Mouse (Mus musculus) MEL (cell line): ENCODE measurements around the gene Ctc1. TPM values are rescaled to one million over a fixed set of nuclear protein-coding genes. Genes with fewer than 3 reads are reported as not detected.

ENCODE experiments used
- DNase-seq: peaks from one replicate; pipeline ENCODE4 v3.0.0; 2011; ENCODE audit warnings: low read depth, low spot score
- H3K27ac ChIP-seq: 2 replicates; pipeline ENCODE4 v1.5.1; 2012; ENCODE audit warnings: low read depth, mild to moderate bottlenecking, control low read depth, low read length, moderate library complexity; ENCODE audit not compliant: control insufficient read depth
- H3K27me3 ChIP-seq, 2 experiments: fragments of 150-350 bp in 1 of 2; sonication (generic) in 1 of 2; 2 replicates each; pipeline ENCODE4 v1.6.1; 2012; ENCODE audit warnings: low read length in 2 of 2, mild to moderate bottlenecking in 2 of 2, improper control_type of control experiment in 1 of 2, moderate library complexity in 1 of 2; ENCODE audit not compliant: insufficient read depth in 2 of 2, control insufficient read depth in 1 of 2
- H3K36me3 ChIP-seq, 2 experiments: 2 replicates each; pipeline ENCODE4 v1.6.1; 2012 to 2014; ENCODE audit warnings: low read length in 2 of 2, improper control_type of control experiment in 1 of 2, inconsistent platforms in 1 of 2, mild to moderate bottlenecking in 1 of 2; ENCODE audit not compliant: insufficient read depth in 2 of 2, control insufficient read depth in 1 of 2
- H3K4me1 ChIP-seq, 2 experiments: fragments of 150-350 bp in 1 of 2; sonication (generic) in 1 of 2; 2 replicates each; pipeline ENCODE4 v1.6.1; 2012; ENCODE audit warnings: low read length in 2 of 2, improper control_type of control experiment in 1 of 2, mild to moderate bottlenecking in 1 of 2; ENCODE audit not compliant: insufficient read depth in 2 of 2, control insufficient read depth in 1 of 2
- H3K4me3 ChIP-seq, 2 experiments: fragments of 150-350 bp in 1 of 2; sonication (generic) in 1 of 2; 2 replicates each; pipeline ENCODE4 v1.5.1; 2012; ENCODE audit warnings: low read depth in 2 of 2, low read length in 2 of 2, mild to moderate bottlenecking in 2 of 2, moderate library complexity in 2 of 2, control low read depth in 1 of 2, improper control_type of control experiment in 1 of 2; ENCODE audit not compliant: control insufficient read depth in 1 of 2, insufficient read depth in 1 of 2
- H3K79me2 ChIP-seq: 2 replicates; pipeline ENCODE4 v1.6.1; 2012; ENCODE audit warnings: mild to moderate bottlenecking, low read length, moderate library complexity; ENCODE audit not compliant: control insufficient read depth, poor library complexity, insufficient read depth
- H3K9ac ChIP-seq: 2 replicates; pipeline ENCODE4 v1.6.1; 2012; ENCODE audit warnings: low read depth, mild to moderate bottlenecking, control low read depth, low read length, moderate library complexity; ENCODE audit not compliant: control insufficient read depth, poor library complexity, severe bottlenecking
- H3K9me3 ChIP-seq: fragments of 150-350 bp; sonication (generic); replicated peaks from 2 replicates; pipeline ENCODE4 v1.6.1; 2012; ENCODE audit warnings: mild to moderate bottlenecking, low read length, improper control_type of control experiment, moderate library complexity; ENCODE audit not compliant: insufficient read depth
- CTCF ChIP-seq, 3 experiments: IDR thresholded peaks in 2 of 3; conservative IDR thresholded peaks in 1 of 3; 2 replicates each; pipeline ENCODE4 v1.5.1; 2011 to 2012; ENCODE audit warnings: low read length in 3 of 3, low read depth in 2 of 3, mild to moderate bottlenecking in 2 of 3, improper control_type of control experiment in 1 of 3, inconsistent platforms in 1 of 3, mixed read lengths in 1 of 3, moderate library complexity in 1 of 3; ENCODE audit not compliant: control insufficient read depth in 1 of 3, insufficient read depth in 1 of 3, poor library complexity in 1 of 3, severe bottlenecking in 1 of 3
- E2F4 ChIP-seq: IDR thresholded peaks from 2 replicates; pipeline ENCODE4 v1.6.1; 2011; ENCODE audit warnings: low read depth, low read length, improper control_type of control experiment, borderline replicate concordance
- ELF1 ChIP-seq: IDR thresholded peaks from 2 replicates; pipeline ENCODE4 v1.6.1; 2014; ENCODE audit warnings: low read depth, mild to moderate bottlenecking, inconsistent platforms, low read length, improper control_type of control experiment, moderate library complexity
- HCFC1 ChIP-seq: IDR thresholded peaks from 2 replicates; pipeline ENCODE4 v1.6.1; 2012; ENCODE audit warnings: low read depth, mild to moderate bottlenecking, inconsistent platforms, low read length, improper control_type of control experiment, moderate library complexity
- JUND ChIP-seq: IDR thresholded peaks from 2 replicates; pipeline ENCODE4 v1.6.1; 2011; ENCODE audit warnings: low read depth, mild to moderate bottlenecking, improper control_type of control experiment, low read length
- MAZ ChIP-seq: IDR thresholded peaks from 2 replicates; pipeline ENCODE4 v1.6.1; 2012; ENCODE audit warnings: low read depth, mild to moderate bottlenecking, inconsistent platforms, low read length, improper control_type of control experiment
- MYB ChIP-seq: IDR thresholded peaks from 2 replicates; pipeline ENCODE4 v1.6.1; 2011; ENCODE audit warnings: mild to moderate bottlenecking, low read depth, low read length, improper control_type of control experiment
- MYC ChIP-seq: IDR thresholded peaks from 2 replicates; pipeline ENCODE4 v1.6.1; 2011; ENCODE audit warnings: low read depth, mild to moderate bottlenecking, low read length, improper control_type of control experiment, moderate library complexity
- NELFE ChIP-seq: IDR thresholded peaks from 2 replicates; pipeline ENCODE4 v1.6.1; 2011; ENCODE audit warnings: low read depth, low read length, improper control_type of control experiment
- NRF1 ChIP-seq: IDR thresholded peaks from 2 replicates; pipeline ENCODE4 v1.6.1; 2014; ENCODE audit warnings: low read depth, mild to moderate bottlenecking, inconsistent platforms, low read length, improper control_type of control experiment, moderate library complexity; ENCODE audit not compliant: poor library complexity, insufficient read depth, severe bottlenecking
- POLR2A ChIP-seq, 2 experiments: IDR thresholded peaks; 2 replicates each; pipeline ENCODE4 v1.6.1; 2011 to 2012; ENCODE audit warnings: low read length in 2 of 2, mild to moderate bottlenecking in 2 of 2, control low read depth in 1 of 2, improper control_type of control experiment in 1 of 2, low read depth in 1 of 2, moderate library complexity in 1 of 2; ENCODE audit not compliant: control insufficient read depth in 1 of 2, insufficient read depth in 1 of 2, poor library complexity in 1 of 2
- RAD21 ChIP-seq: IDR thresholded peaks from 2 replicates; pipeline ENCODE4 v1.6.1; 2011; ENCODE audit warnings: mild to moderate bottlenecking, low read depth, low read length, improper control_type of control experiment
- SIN3A ChIP-seq: IDR thresholded peaks from 2 replicates; pipeline ENCODE4 v1.6.1; 2012; ENCODE audit warnings: low read length, improper control_type of control experiment, inconsistent platforms
- TAL1 ChIP-seq: IDR thresholded peaks from 2 replicates; pipeline ENCODE4 v1.6.1; 2012; ENCODE audit warnings: mild to moderate bottlenecking, inconsistent platforms, low read length, moderate library complexity, mixed read lengths
- TBP ChIP-seq: IDR thresholded peaks from 2 replicates; pipeline ENCODE4 v1.8.0; 2011; ENCODE audit warnings: low read depth, low read length, improper control_type of control experiment
- UBTF ChIP-seq: IDR thresholded peaks from 2 replicates; pipeline ENCODE4 v1.6.1; 2012; ENCODE audit warnings: low read depth, mild to moderate bottlenecking, inconsistent platforms, low read length, improper control_type of control experiment, moderate library complexity, borderline replicate concordance; ENCODE audit not compliant: insufficient read depth
- ZMIZ1 ChIP-seq: IDR thresholded peaks from 2 replicates; pipeline ENCODE4 v1.6.1; 2012; ENCODE audit warnings: low read depth, mild to moderate bottlenecking, inconsistent platforms, low read length, improper control_type of control experiment, moderate library complexity
- polyA plus RNA-seq, 2 experiments: library from polyadenylated mRNA; stranded (reverse) in 1 of 2; unstranded in 1 of 2; fragments of >175 nt in 1 of 2; fragments of >200 nt in 1 of 2; gene quantifications; 2 replicates each; pipeline versions ENCODE4 v1.2.1 to v1.2.4; 2012; ENCODE audit warnings: low replicate concordance in 2 of 2, low read depth in 1 of 2; ENCODE audit not compliant: insufficient read length in 2 of 2, insufficient read depth in 1 of 2, missing spikeins in 1 of 2
- total RNA-seq: library from RNA; depleted of rRNA; stranded (reverse); fragments of 300-350 nt; gene quantifications from 2 replicates; pipeline ENCODE4 v1.2.3, GENCODE M21; 2012

Gene Ctc1
- total and polyA plus RNA-seq, 3 experiments, result 16.0 to 59.1 TPM; not detected in 1

DNA sequence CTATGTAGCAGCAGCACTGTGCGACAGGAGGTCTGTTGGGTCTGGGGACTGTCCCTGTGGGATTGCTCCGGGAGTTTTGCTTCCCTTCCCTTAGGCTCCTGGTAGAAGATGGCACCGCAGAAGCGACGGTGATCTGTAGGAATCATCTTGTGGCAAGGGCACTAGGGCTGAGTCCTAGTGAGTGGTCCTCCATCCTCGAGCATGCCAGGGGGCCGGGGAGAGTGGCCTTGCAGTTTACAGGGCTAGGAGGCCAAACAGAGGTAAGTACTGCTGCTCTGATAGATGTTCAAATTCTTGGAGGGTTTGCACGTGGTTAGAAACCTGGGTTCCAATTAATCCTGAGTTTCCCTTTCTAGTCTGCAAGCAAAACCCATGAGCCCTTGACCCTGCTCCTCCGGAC lies 19.7 kb downstream of the Ctc1 start:
- Histone ChIP-seq H3K4me3 (peak overlapping the region; percentile 21 to 36; a peak in 2 of 4 replicates), H3K9ac (peak overlapping the region; percentile 56), H3K4me1 (peaks cover 0 to 22% of the 10 kb centered on the region in 2 experiments; a peak in 3 of 4 replicates), H3K27ac (peak overlapping the region; percentile 55), H3K9me3 (no peaks in the 10 kb centered on the region), H3K79me2 (no peaks in the 10 kb centered on the region; the same call in 1 of the 2 replicates), H3K36me3 (peaks cover 0 to 13% of the 10 kb centered on the region in 2 experiments; a peak in 2 of 4 replicates), H3K27me3 (no peaks in the 10 kb centered on the region)
- no peak for DNase-seq
- TF ChIP-seq MAZ (no peak), SIN3A (no peak), NELFE (no peak), UBTF (no peak), NRF1 (no peak), JUND (no peak), MYB (no peak), HCFC1 (no peak), TAL1 (no peak), RAD21 (no peak)

DNA sequence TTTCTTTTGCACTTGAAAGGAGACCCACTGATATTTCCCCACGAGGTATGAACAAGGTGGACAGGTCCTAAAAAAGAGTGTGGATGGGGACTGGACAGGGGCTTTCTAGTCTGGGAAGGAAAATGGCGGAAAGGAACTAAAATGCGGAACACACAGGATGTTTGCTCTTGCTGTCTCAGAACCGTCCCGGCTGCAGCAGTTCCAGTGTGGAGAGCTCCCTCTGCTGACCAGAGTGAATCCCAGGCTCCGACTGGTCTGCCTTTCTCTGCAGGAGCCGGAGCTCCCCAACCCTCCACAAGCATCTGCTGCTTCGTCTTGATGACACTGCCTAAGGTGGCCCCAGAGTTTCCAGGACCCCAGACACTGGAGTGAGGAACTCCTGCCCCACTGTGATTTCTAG lies 20.1 kb downstream of the Ctc1 start:
- Histone ChIP-seq H3K27me3 (no peaks in the 10 kb centered on the region), H3K4me3 (peak overlapping the region; percentile 21 to 56), H3K27ac (peak overlapping the region; percentile 55), H3K79me2 (no peaks in the 10 kb centered on the region; the same call in 1 of the 2 replicates), H3K36me3 (peaks cover 0 to 13% of the 10 kb centered on the region in 2 experiments; a peak in 2 of 4 replicates), H3K9ac (peak overlapping the region; percentile 56), H3K9me3 (no peaks in the 10 kb centered on the region), H3K4me1 (peaks cover 0 to 22% of the 10 kb centered on the region in 2 experiments; a peak in 3 of 4 replicates)
- DNase-seq, result peak; percentile 97
- TF ChIP-seq UBTF (no peak), ZMIZ1 (no peak), ELF1 (no peak), POLR2A (IDR thresholded peaks at IDR 0.05; ENCODE audit: control insufficient read depth in 1 of 2, insufficient read depth in 1 of 2, low read depth in 1 of 2, low read length in 2 of 2, poor library complexity in 1 of 2) (peak in 1 of 2 experiments; percentile 37; a peak in 1 of 4 replicates), E2F4 (no peak), TBP (peak; percentile 89), MYC (no peak), CTCF (IDR thresholded peaks at IDR 0.05 in 2 of 3, conservative IDR thresholded peaks at IDR 0.05 in 1 of 3; ENCODE audit: control insufficient read depth in 1 of 3, insufficient read depth in 1 of 3, low read depth in 2 of 3, low read length in 3 of 3, poor library complexity in 1 of 3, severe bottlenecking in 1 of 3) (peak in 2 of 3 experiments; percentile 82 to 96; a peak in 4 of 6 replicates)
